Mouse (Mus musculus) embryonic facial prominence, embryonic 11.5 days (tissue): ENCODE measurements around the gene Elavl2. TPM values are rescaled to one million over a fixed set of nuclear protein-coding genes. Genes with fewer than 3 reads are reported as not detected.
A peak's percentile ranks its signal among the peaks of the same experiment; 100 is the strongest.

Experiments used
- ATAC-seq: fragments of 200-750 bp; cut with Nextera tagmentation; replicated peaks from 2 replicates; pipeline ENCODE4 v1.8.0; 2017; ENCODE audit warnings: low read depth; ENCODE audit not compliant: insufficient number of reproducible peaks, low FRiP score, low TSS enrichment
- DNase-seq: peaks from one replicate; pipeline ENCODE4 v3.0.0-alpha.2; 2015; ENCODE audit warnings: low spot score
- H3K27ac ChIP-seq: fragments of 300-500 bp; sonication (generic); replicated peaks from 2 replicates; pipeline ENCODE4 v1.5.1; 2014; ENCODE audit warnings: mild to moderate bottlenecking, low read depth, low read length, control low read depth
- H3K27me3 ChIP-seq: fragments of 300-500 bp; sonication (generic); 2 replicates; pipeline ENCODE4 v1.6.1; 2014; ENCODE audit warnings: mild to moderate bottlenecking, low read length, moderate library complexity, mixed read lengths; ENCODE audit not compliant: control insufficient read depth, insufficient read depth
- H3K36me3 ChIP-seq: fragments of 300-500 bp; sonication (generic); replicated peaks from 2 replicates; pipeline ENCODE4 v1.6.1; 2014; ENCODE audit warnings: low read depth, mild to moderate bottlenecking, low read length, moderate library complexity, mixed read lengths; ENCODE audit not compliant: control insufficient read depth, insufficient read depth
- H3K4me1 ChIP-seq: fragments of 300-500 bp; sonication (generic); 2 replicates; pipeline ENCODE4 v1.6.1; 2014; ENCODE audit warnings: low read length, mixed read lengths; ENCODE audit not compliant: control insufficient read depth, insufficient read depth
- H3K4me2 ChIP-seq: fragments of 300-500 bp; sonication (generic); 2 replicates; pipeline ENCODE4 v1.6.1; 2014; ENCODE audit warnings: low read depth, mild to moderate bottlenecking, control low read depth, low read length, moderate library complexity
- H3K4me3 ChIP-seq: fragments of 300-500 bp; sonication (generic); 2 replicates; pipeline ENCODE4 v1.5.1; 2014; ENCODE audit warnings: low read depth, low read length, control low read depth
- H3K9ac ChIP-seq: fragments of 300-500 bp; sonication (generic); replicated peaks from 2 replicates; pipeline ENCODE4 v1.6.1; 2014; ENCODE audit warnings: mild to moderate bottlenecking, control low read depth, low read length
- H3K9me3 ChIP-seq: fragments of 300-500 bp; sonication (generic); replicated peaks from 2 replicates; pipeline ENCODE4 v1.6.1; 2016; ENCODE audit warnings: mild to moderate bottlenecking, low read length, inconsistent platforms, mixed read lengths; ENCODE audit not compliant: control insufficient read depth
- WGBS: fragments of 180-500 bp; shearing (Covaris S2); extraction: QIAGEN DNeasy Blood & Tissue Kit; methylation state at CpG from one replicate; pipeline ENCODE4 v1.1.7; 2014; 5-methylcytosine and 5-hydroxymethylcytosine counted together
- polyA plus RNA-seq: library from polyadenylated mRNA; unstranded; fragments of >200 nt; fragmentation: Nextera tagmentation; extraction: Ambion mirVana; gene quantifications from 2 replicates; pipeline ENCODE4 v1.2.1, GENCODE M21; 2014

Elavl2 gene
- 25.9 and 28.8 TPM in 2 replicates for polyA plus RNA-seq

GRCm38 (mm10) chr4:91400423-91400822 is at the start of gene Elavl2:
Gene Elavl2 (minus strand): TSS chr4:91400785.
- peaks cover 6% of the 10 kb centered on the region for H3K27me3 ChIP-seq
- ATAC-seq (peak; percentile 53; the same call in 1 of the 2 replicates), DNase-seq (no peak)
- H3K27ac ChIP-seq: no peak within 1 kb of the TSS
- peak within 1 kb of the TSS; percentile 27 for H3K4me3 ChIP-seq
- H3K36me3 ChIP-seq: no peaks in the 10 kb centered on the region
- H3K9ac ChIP-seq: peak within 1 kb of the TSS; percentile 18; the same call in 1 of the 2 replicates
- whole genome bisulfite sequencing: 2% methylated on average over 28 of the region's 28 CpGs
- H3K4me1 ChIP-seq: no peaks in the 10 kb centered on the region
- H3K4me2 ChIP-seq: peak within 1 kb of the TSS; percentile 55
- H3K9me3 ChIP-seq: no peaks in the 10 kb centered on the region

- no peak overlapping the region for H3K4me2 ChIP-seq
- no peak for ATAC-seq
- no peak for DNase-seq
- 47% methylated on average over 2 of the region's 2 CpGs for WGBS
- H3K36me3 ChIP-seq: no peaks in the 10 kb centered on the region
- H3K9me3 ChIP-seq: no peaks in the 10 kb centered on the region
- H3K27ac ChIP-seq: no peak overlapping the region
- no peaks in the 10 kb centered on the region for H3K27me3 ChIP-seq
- H3K4me1 ChIP-seq: no peaks in the 10 kb centered on the region
- H3K4me3 ChIP-seq: no peak overlapping the region
- H3K9ac ChIP-seq: no peak overlapping the region
Measured at GRCm38 (mm10) chr4:91447887-91448286, 47.3 kb upstream of the Elavl2 start.

- Histone ChIP-seq H3K4me1 (no peaks in the 10 kb centered on the region), H3K9me3 (no peaks in the 10 kb centered on the region), H3K27ac (no peak overlapping the region), H3K36me3 (no peaks in the 10 kb centered on the region), H3K27me3 (no peaks in the 10 kb centered on the region), H3K4me3 (no peak overlapping the region), H3K4me2 (no peak overlapping the region), H3K9ac (no peak overlapping the region)
- WGBS: 81% methylated on average over 1 of the region's 1 CpGs
- ATAC-seq: no peak
- DNase-seq: no peak
Measured at GRCm38 (mm10) chr4:91415582-91415981, 15.0 kb upstream of the Elavl2 start.

- Histone ChIP-seq H3K4me2 (no peak overlapping the region), H3K27me3 (peaks cover 6% of the 10 kb centered on the region), H3K9me3 (no peaks in the 10 kb centered on the region), H3K9ac (no peak overlapping the region), H3K27ac (no peak overlapping the region), H3K4me1 (no peaks in the 10 kb centered on the region), H3K36me3 (no peaks in the 10 kb centered on the region), H3K4me3 (no peak overlapping the region)
- WGBS: 79% methylated on average over 3 of the region's 3 CpGs
- DNase-seq (no peak), ATAC-seq (no peak)
Measured at GRCm38 (mm10) chr4:91405047-91405446, 4.5 kb upstream of the Elavl2 start.

- Histone ChIP-seq H3K27me3 (peaks cover 6% of the 10 kb centered on the region), H3K4me3 (peak overlapping the region; percentile 21), H3K36me3 (no peaks in the 10 kb centered on the region), H3K4me1 (no peaks in the 10 kb centered on the region), H3K9ac (peak overlapping the region; percentile 18; the same call in 1 of the 2 replicates), H3K27ac (no peak overlapping the region), H3K9me3 (no peaks in the 10 kb centered on the region), H3K4me2 (peak overlapping the region; percentile 43)
- WGBS: 2% methylated on average over 17 of the region's 17 CpGs
- DNase-seq (peak; percentile 57), ATAC-seq (peak; percentile 87)
Measured at GRCm38 (mm10) chr4:91399510-91400196, 932 bp downstream of the Elavl2 start.

GRCm38 (mm10) chr4:91391987-91392598 is 8.5 kb downstream of the Elavl2 start:
- Histone ChIP-seq H3K9me3 (no peaks in the 10 kb centered on the region), H3K4me1 (no peaks in the 10 kb centered on the region), H3K27ac (no peak overlapping the region), H3K36me3 (no peaks in the 10 kb centered on the region), H3K27me3 (no peaks in the 10 kb centered on the region), H3K4me3 (no peak overlapping the region), H3K9ac (no peak overlapping the region), H3K4me2 (no peak overlapping the region)
- WGBS: 69% methylated on average over 5 of the region's 5 CpGs
- ATAC-seq: no peak
- DNase-seq: no peak

GRCm38 (mm10) chr4:91387701-91388100 is 12.9 kb downstream of the Elavl2 start:
- no peak overlapping the region for H3K4me2 ChIP-seq
- ATAC-seq (no peak), DNase-seq (no peak)
- no peaks in the 10 kb centered on the region for H3K9me3 ChIP-seq
- no peaks in the 10 kb centered on the region for H3K36me3 ChIP-seq
- no peaks in the 10 kb centered on the region for H3K4me1 ChIP-seq
- 90% methylated on average over 3 of the region's 3 CpGs for WGBS
- H3K27me3 ChIP-seq: no peaks in the 10 kb centered on the region
- no peak overlapping the region for H3K9ac ChIP-seq
- H3K4me3 ChIP-seq: no peak overlapping the region
- H3K27ac ChIP-seq: no peak overlapping the region

- Histone ChIP-seq H3K4me1 (no peaks in the 10 kb centered on the region), H3K4me2 (peak overlapping the region; percentile 19), H3K27me3 (peaks cover 2% of the 10 kb centered on the region), H3K4me3 (no peak overlapping the region), H3K36me3 (no peaks in the 10 kb centered on the region), H3K9ac (no peak overlapping the region), H3K9me3 (no peaks in the 10 kb centered on the region), H3K27ac (no peak overlapping the region)
- WGBS: under 1% methylated on average over 13 of the region's 13 CpGs
- ATAC-seq (no peak), DNase-seq (no peak)
Measured at GRCm38 (mm10) chr4:91381201-91381627, 19.4 kb downstream of the Elavl2 start.
